Mouse (Mus musculus): ENCODE measurements around the gene Zfp964.
"Not testable (repeated sequence)": the region's sequence is repeated elsewhere in the genome, so short reads cannot be mapped to it uniquely, and the experiment has no call there.

The Zfp964 gene

GRCm38 (mm10) chr8:69654358-69654981 lies at the start of gene Zfp964:
Gene Zfp964, plus strand, starts transcription at chr8:69654479.
- peak; percentile 99 for DNase-seq

DNA sequence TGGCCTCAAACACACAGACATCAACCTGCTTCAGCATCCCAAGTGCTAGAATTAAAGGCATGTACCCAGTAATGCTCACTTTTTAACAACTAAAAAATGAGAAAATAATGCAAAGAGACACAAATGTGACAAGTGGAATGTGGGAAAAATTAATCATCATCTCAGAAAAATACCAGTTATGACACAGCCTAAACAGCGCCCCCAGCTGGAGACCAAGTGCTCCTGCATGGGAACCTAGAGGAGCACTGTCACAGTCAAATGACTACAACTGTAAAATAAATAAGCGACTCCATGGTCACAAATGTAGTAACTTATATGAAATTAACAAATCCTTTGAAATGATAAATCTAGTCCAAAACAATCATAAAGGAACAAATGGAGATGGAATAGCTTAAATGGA lies 39.6 kb upstream of the Zfp964 start:
- no peak for DNase-seq

GRCm38 (mm10) chr8:69618078-69618477 lies 36.2 kb upstream of the Zfp964 start:
- no peak for DNase-seq

DNA sequence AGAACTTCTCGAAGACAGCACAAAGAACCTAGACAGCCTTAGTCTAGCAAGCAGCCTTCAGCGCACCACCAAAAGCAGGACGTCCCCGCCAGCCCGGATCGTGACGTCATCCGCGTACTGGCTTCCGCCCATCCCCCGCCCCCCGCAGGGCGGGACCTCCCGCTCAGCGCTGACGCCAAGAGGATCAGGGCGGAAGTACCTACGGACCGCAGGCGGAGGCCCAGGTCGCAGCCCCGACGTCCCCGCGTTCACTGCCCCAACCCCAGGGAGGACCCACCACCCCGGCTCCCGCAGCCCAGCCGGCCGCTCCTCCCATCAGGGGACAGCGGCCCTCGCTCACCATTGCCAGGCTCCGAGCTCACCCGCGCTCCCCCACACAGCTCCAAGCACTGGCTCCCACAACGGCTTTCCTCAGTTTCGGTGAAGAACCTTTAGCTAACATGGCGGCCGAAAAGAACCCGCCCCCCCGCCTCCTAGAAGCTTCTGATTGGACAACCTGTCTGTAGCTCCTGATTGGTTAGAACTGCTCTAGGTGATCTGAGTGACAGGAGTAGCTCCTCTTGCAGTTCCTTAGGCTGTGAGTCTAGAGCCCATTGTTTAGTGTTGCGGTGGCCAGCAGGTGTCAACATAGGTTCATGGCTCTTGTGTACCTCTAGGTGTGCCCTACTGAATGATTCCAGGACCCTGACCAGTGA lies 29.0 kb upstream of the Zfp964 start, which contains the start of gene Zfp868:
TSS of gene Zfp868 (minus strand) at position 454 of the 695 bp plus-strand sequence.
- peak; percentile 100 for DNase-seq

GRCm38 (mm10) chr8:69653808-69654357 lies 396 bp upstream of the Zfp964 start:
- DNase-seq = peak; percentile 74

DNA sequence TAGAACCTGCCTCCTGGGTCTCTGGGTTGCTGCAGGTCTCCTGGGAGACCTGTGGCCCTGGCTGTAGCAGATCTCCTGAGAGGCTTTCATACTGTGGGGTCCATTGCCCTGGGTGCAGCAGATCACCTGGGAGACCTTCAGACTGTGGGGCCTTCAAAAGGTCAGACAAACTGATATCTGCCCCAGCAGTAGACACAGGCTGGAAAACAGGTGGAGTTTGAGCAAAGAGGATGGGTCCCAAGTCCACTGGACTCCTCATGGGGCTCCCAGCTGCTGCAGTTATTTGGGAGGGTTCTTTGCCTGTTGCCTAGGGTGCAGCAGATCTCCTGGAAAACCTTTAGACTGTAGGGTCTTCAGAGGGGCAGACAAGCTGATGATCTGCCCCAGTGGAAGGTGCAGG lies 7.0 kb downstream of the Zfp964 start:
- peak; percentile 62 for DNase-seq

- not testable (repeated sequence) for DNase-seq
These were observed 10.8 kb downstream of the Zfp964 start for GRCm38 (mm10) chr8:69665051-69665450.

GRCm38 (mm10) chr8:69701810-69702209 lies 47.5 kb downstream of the Zfp964 start:
- DNase-seq = peak; percentile 71

DNA sequence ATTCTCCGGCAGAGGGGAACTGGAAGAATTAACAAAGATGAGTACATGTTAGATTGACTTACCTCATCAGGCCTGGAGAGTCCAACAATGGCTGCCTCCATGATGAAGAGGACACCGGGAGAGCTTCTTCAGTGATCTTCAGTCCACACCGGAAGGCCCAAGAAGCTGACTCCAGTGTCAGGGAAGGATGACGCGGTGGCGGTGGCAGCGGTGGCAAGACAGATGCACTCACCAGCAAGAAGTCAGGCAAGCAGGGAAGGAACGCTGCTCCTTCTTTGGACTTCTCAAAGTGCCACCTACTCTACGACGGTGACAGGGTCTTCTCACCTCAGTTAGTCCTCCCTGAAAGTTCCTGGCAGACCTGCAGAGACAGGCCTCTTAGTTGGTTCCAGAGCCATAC lies 56.3 kb downstream of the Zfp964 start, which contains the start of gene Zfp869:
TSS of gene Zfp869 (minus strand) at position 101 of the 400 bp plus-strand sequence.
- DNase-seq = peak; percentile 41

DNA sequence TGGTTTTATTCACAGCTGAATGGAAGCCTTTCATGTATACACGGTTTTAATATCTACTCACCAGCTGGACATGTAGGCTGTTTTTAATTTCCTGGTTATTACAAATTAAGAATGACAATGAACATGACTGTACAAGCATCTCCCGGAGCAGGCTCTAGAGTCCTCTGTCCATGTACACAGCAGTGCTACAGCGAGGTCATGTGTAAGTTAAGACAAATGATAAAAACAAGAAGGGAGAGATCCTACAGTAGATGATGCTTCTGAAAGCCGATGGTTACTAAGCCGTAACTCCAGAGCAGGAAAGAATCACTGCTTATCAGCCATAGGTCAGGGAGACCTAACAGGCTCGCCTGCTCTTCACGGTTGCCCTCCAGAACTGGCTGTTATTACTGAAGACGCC lies 59.2 kb downstream of the Zfp964 start:
- DNase-seq = peak; percentile 58

DNA sequence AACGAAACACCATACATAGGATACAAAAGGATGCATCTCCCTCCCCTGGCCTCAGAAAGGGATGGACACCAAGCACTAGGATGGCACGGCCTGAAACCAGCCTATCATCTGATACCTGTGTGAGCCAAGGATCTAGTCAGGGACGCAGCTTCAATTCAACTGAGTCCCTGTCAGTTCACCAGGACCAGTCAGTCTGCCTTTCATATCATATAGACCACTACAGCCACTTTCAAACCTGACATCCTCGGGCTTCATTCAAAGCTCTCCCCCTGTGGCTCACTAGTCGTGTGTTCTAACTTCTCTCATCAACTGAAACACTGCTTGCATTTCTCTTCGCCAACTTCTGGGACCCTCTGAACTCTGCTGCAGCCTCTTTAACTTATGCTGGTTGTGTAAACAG lies 61.1 kb downstream of the Zfp964 start:
- peak; percentile 88 for DNase-seq
